ENCODE assay signal across 16 mouse cellular contexts in genomic region chr16:63412656-63413055, GRCm38 (mm10).
"Had no signal": no experiment of that assay in that cellular context is flagged by ENCODE, and none has a peak within 500 bp of the region (broad histone marks: within the 10 kb centered on the region; RNA-seq: fewer than 3 reads in every experiment).

No protein-coding gene starts in this region.

- DNase-seq: cerebellum, adult 9-10 months; cerebellum, adult 9-11 months; cerebellum, postnatal 10 days; cerebellum, postnatal 14 days; cerebellum, postnatal 25 days; cerebellum, postnatal 36 days; embryo, embryonic 11 days; forebrain, postnatal 0 days; gastrocnemius, adult 2 months; gastrocnemius, postnatal 10 days; gastrocnemius, postnatal 14 days; gastrocnemius, postnatal 25 days; gastrocnemius, postnatal 36 days; heart, adult 11 months; heart, adult 18-20 months; heart, adult 2 months had no signal
